Mouse (Mus musculus) liver, embryonic 14.5 days (tissue): ENCODE measurements around the gene Ppp1cb.

Source experiments
- CTCF ChIP-seq: IDR thresholded peaks from 2 replicates; pipeline ENCODE4 v1.5.1; 2016; ENCODE audit warnings: antibody characterized with exemption, low read depth, control low read depth
- EP300 ChIP-seq: IDR thresholded peaks from 2 replicates; pipeline ENCODE4 v1.6.1; 2016; ENCODE audit warnings: antibody characterized with exemption, low read depth

- TF ChIP-seq CTCF (no peak), EP300 (no peak)
Observed at GRCm38 (mm10) chr5:32416881-32417280, 41.8 kb upstream of the Ppp1cb start.
